Mouse (Mus musculus) splenic B cell, adult 2 months (primary cell): ENCODE measurements around the gene St6galnac1.

Source experiments
- DNase-seq: peaks from one replicate; pipeline ENCODE4 v3.0.0-alpha.2; 2011; ENCODE audit warnings: low read depth, low spot score
- H3K27me3 ChIP-seq: 2 replicates; pipeline ENCODE4 v1.6.1; 2012; ENCODE audit warnings: mild to moderate bottlenecking, low read length, moderate library complexity, mixed read lengths; ENCODE audit not compliant: control insufficient read depth, poor library complexity, insufficient read depth, severe bottlenecking
- H3K36me3 ChIP-seq: 2 replicates; pipeline ENCODE4 v1.6.1; 2012; ENCODE audit warnings: mild to moderate bottlenecking, low read length, moderate library complexity, mixed read lengths; ENCODE audit not compliant: control insufficient read depth, poor library complexity, insufficient read depth, severe bottlenecking

The St6galnac1 gene

DNA sequence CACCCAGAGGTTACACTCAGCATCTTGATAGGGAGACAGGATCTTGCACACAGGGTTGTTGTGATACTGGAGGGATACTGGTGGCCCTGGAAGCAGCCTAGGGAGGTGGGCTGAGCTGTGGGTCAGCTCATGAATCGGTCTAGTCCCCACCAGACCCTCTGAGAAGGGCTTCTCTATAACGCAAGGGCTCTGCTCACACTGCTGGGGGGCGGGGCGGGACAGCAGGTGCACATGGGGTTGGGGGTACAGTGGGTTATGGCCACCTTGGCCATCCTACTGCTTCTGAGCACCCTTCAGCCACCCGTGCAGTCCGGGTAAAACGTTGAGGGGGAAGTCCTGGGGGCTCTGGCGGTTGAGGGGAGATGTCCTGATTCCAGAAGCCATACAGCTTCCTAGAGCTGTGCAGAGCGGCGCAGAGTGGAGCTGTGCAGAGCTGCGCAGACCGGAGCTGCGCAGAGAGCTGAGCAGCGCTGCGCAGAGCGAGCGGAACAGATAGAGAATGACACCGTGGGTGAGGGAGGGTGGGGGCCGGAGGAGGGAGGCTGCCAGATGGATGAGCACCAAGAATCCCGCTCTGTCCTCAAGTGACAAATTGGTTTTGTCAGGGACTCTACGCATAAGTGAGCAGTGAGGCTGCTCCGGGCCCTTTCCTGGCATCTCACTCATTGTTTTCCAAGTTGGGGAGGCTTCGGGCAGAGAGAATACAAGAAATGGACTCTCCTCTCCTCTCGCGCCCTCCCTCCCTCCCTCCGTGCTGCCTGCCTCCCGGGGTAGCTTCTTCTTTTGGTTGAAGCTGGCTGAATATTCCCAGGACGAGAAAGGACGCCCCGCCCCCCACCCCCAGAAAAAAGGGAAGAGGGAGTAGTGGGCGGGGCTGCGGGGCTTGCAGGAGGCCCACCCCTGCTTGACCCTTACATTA lies 35.9 kb upstream of the St6galnac1 start:
- H3K36me3 ChIP-seq, result no peaks in the 10 kb centered on the region
- no peaks in the 10 kb centered on the region for H3K27me3 ChIP-seq
- peak; percentile 39 for DNase-seq

- no peak for DNase-seq
- Histone ChIP-seq H3K36me3 (no peaks in the 10 kb centered on the region), H3K27me3 (no peaks in the 10 kb centered on the region)
These were observed 35.2 kb upstream of the St6galnac1 start for GRCm38 (mm10) chr11:116810528-116810927.

GRCm38 (mm10) chr11:116809520-116809919 lies 34.2 kb upstream of the St6galnac1 start:
- DNase-seq, result no peak
- Histone ChIP-seq H3K27me3 (no peaks in the 10 kb centered on the region), H3K36me3 (no peaks in the 10 kb centered on the region)

GRCm38 (mm10) chr11:116808811-116809395 lies 33.6 kb upstream of the St6galnac1 start:
- H3K36me3 ChIP-seq, result no peaks in the 10 kb centered on the region
- no peak for DNase-seq
- no peaks in the 10 kb centered on the region for H3K27me3 ChIP-seq

DNA sequence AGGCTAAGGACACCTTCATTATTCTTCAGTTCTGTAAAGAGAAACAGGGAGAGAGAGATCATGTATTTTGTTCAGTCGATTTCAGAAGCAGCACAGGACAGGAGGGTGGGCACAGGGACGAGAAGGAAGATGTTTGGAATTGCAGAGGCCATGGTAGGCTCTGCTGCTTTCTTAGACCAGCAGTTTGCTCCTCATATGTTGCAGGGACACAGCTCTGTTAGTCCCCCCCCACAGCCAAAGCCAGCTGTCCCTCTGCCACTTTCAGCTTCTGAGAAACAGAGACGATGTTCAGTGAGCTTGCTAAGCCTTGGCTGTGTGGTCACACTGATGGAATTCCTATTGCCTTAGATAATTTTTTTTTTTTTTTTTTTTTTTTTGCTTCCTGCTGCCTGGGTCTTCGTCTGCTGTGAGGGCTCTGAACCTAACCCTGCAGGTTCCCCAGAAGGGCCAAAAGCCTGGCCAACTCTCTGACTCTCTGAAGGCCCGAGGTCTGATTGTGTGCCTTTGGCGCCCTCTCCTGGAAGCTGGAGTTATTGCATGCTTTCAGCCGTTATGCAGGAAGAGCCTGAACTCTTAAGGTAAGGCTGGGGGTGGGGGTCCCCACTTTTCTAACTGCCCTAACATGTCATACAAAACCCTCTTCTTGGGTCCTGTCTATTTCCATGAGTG lies 32.8 kb upstream of the St6galnac1 start:
- DNase-seq, result peak; percentile 80
- H3K27me3 ChIP-seq, result no peaks in the 10 kb centered on the region
- H3K36me3 ChIP-seq, result no peaks in the 10 kb centered on the region

- Histone ChIP-seq H3K36me3 (no peaks in the 10 kb centered on the region), H3K27me3 (no peaks in the 10 kb centered on the region)
- DNase-seq, result no peak
These were observed 32.2 kb upstream of the St6galnac1 start for GRCm38 (mm10) chr11:116807526-116807925.

GRCm38 (mm10) chr11:116807116-116807515 lies 31.8 kb upstream of the St6galnac1 start:
- Histone ChIP-seq H3K27me3 (no peaks in the 10 kb centered on the region), H3K36me3 (no peaks in the 10 kb centered on the region)
- DNase-seq, result no peak

- no peaks in the 10 kb centered on the region for H3K36me3 ChIP-seq
- no peak for DNase-seq
- no peaks in the 10 kb centered on the region for H3K27me3 ChIP-seq
These were observed 31.1 kb upstream of the St6galnac1 start for GRCm38 (mm10) chr11:116806136-116807071.

- DNase-seq, result no peak
- Histone ChIP-seq H3K27me3 (no peaks in the 10 kb centered on the region), H3K36me3 (no peaks in the 10 kb centered on the region)
These were observed 27.4 kb upstream of the St6galnac1 start for GRCm38 (mm10) chr11:116802709-116803108.

GRCm38 (mm10) chr11:116801106-116801505 lies 25.8 kb upstream of the St6galnac1 start:
- no peaks in the 10 kb centered on the region for H3K27me3 ChIP-seq
- no peaks in the 10 kb centered on the region; the same call in 1 of the 2 replicates for H3K36me3 ChIP-seq
- DNase-seq, result no peak

- H3K36me3 ChIP-seq, result no peaks in the 10 kb centered on the region; the same call in 1 of the 2 replicates
- no peak for DNase-seq
- no peaks in the 10 kb centered on the region for H3K27me3 ChIP-seq
These were observed 24.1 kb upstream of the St6galnac1 start for GRCm38 (mm10) chr11:116799364-116799763.

- Histone ChIP-seq H3K27me3 (no peaks in the 10 kb centered on the region), H3K36me3 (no peaks in the 10 kb centered on the region)
- DNase-seq, result no peak
These were observed 8.9 kb upstream of the St6galnac1 start for GRCm38 (mm10) chr11:116784221-116784620.

DNA sequence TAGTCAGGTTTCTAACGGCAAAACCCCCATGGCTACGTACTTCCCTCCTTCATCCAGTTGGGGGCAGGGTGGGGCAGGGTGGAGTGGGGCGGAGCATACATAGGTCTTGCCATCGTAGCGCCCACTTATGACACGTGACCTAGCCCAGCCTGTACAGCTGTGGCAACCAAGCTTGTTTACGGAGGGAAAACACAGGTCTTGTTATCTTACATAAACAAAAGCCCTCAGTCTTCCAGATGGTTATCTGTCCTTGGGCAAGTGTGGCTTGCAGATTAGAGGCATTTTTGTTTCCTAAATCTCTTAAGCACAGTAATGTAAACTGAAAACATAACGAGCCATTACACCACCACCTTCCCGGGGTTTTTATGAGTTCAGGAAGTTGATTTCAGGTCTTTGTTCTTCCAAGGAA lies 7.4 kb upstream of the St6galnac1 start:
- peak; percentile 86 for DNase-seq
- H3K27me3 ChIP-seq, result no peaks in the 10 kb centered on the region
- no peaks in the 10 kb centered on the region for H3K36me3 ChIP-seq

- no peak for DNase-seq
- no peaks in the 10 kb centered on the region for H3K27me3 ChIP-seq
- H3K36me3 ChIP-seq, result no peaks in the 10 kb centered on the region
These were observed 2.1 kb downstream of the St6galnac1 start for GRCm38 (mm10) chr11:116773205-116773604.
